Mouse (Mus musculus) testis, adult 2 months (tissue): Measurements from ENCODE around the gene Tfpi.

Experiments
- CTCF ChIP-seq: fragments of 200-500 bp; IDR thresholded peaks from 2 replicates; pipeline ENCODE4 v1.5.1; 2012; ENCODE audit warnings: low read depth, mild to moderate bottlenecking, inconsistent platforms, low read length, moderate library complexity; ENCODE audit not compliant: control insufficient read depth, insufficient read depth, insufficient replicate concordance
- POLR2A ChIP-seq: fragments of 200-500 bp; IDR thresholded peaks from 2 replicates; pipeline ENCODE4 v1.6.1; 2012; ENCODE audit warnings: low read depth, mild to moderate bottlenecking, inconsistent platforms, low read length, moderate library complexity; ENCODE audit not compliant: control insufficient read depth

GRCm38 (mm10) chr2:84476577-84476976 lies at the start of gene Tfpi:
- TF ChIP-seq POLR2A (no peak), CTCF (no peak)
